Mouse (Mus musculus) kidney, adult 2 months (tissue): Measurements from ENCODE around the gene Serpina3n.

Experiments
- CTCF ChIP-seq: fragments of 200-500 bp; conservative IDR thresholded peaks from 2 replicates; pipeline ENCODE4 v1.5.1; 2011; ENCODE audit warnings: low read depth, mild to moderate bottlenecking, control low read depth, low read length, moderate library complexity, mixed read lengths; ENCODE audit not compliant: insufficient read depth, insufficient read length
- POLR2A ChIP-seq: fragments of 200-500 bp; IDR thresholded peaks from one replicate; pipeline ENCODE4 v1.6.1; 2011; ENCODE audit warnings: low read depth, low read length, control low read depth

DNA sequence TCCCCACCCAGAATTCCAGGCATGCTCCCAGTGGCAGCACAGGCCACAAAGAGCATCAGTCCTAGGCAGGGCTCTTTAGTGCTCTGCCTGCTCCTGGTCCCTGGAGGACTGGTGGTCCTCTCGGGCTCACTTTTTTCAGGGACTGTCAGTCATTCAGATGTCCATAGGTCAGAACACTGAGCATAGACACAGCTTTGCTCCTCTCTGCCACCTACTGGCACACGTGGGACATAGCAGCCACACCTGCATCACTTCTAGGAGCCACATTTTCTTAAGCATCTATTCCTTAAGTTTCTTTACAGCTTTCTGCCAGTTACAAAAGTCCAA lies 12.6 kb downstream of the Serpina3n start:
- TF ChIP-seq POLR2A (no peak), CTCF (peak; percentile 71)
